14 mouse cellular contexts compared by ENCODE assay signal in the genomic region with DNA sequence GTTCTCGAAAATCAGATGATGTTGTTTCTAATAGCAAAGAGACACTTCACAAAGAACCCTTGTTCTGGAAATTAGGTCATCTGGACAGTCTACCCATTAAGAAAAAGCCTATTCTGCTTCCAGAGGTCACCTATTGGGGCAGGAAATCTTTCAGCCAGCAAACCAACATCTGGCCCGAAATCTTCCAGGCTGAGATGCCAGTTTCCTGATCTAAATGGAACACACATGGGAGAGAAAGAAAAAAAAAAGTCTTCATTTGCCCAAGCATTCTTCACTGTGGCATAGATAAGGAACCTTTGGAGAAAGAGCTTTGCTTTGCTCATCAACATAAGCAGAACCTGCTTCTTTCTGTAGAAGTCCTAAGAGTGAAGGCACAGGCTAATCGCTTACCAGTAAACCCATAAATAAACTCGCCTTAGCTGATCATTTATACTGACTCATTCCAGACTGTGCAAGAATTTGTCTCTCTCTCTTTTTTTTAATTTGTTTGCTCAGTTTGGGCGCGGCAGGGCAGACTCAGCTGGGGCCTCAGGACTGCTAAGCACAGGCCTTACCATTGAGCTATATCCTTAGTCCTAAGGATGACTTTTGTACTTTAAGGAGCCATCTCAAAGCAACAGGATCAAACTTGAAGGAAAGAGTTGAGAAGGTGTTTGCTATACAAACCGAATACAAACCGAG. TPM values are rescaled to one million over a fixed set of nuclear protein-coding genes. Genes with fewer than 3 reads are reported as not detected.
DNase-seq lines count a peak whose midpoint lies in the region; ATAC-seq and TF ChIP-seq lines count a peak whose summit lies in the region.
"Had no signal": no experiment of that assay in that cellular context is flagged by ENCODE, and none has a peak within 500 bp of the region (broad histone marks: within the 10 kb centered on the region; RNA-seq: fewer than 3 reads in every experiment).

No protein-coding gene starts in this region.

- WGBS in kidney, embryonic 16.5 days: 72% methylated on average over 8 of the region's 8 CpGs
- WGBS in small intestine, adult 2 months: 32% methylated on average over 8 of the region's 8 CpGs
- 74% methylated on average over 8 of the region's 8 CpGs for WGBS in heart, embryonic 12.5 days

- H3K36me3 ChIP-seq in kidney, embryonic 16.5 days (ENCODE audit: insufficient read depth, low read length): no peaks in the 10 kb centered on the region
- no peaks in the 10 kb centered on the region for H3K36me3 ChIP-seq in small intestine, adult 2 months (ENCODE audit: control insufficient read depth, insufficient read depth, low read length)
- H3K36me3 ChIP-seq in heart, embryonic 12.5 days: no peaks in the 10 kb centered on the region
- H3K36me3 ChIP-seq: hindbrain, embryonic 10.5 days; liver, embryonic 15.5 days had no signal

- no peak for DNase-seq in kidney, postnatal 25 days
- peak; percentile 49 for DNase-seq in adipocyte (ENCODE audit: low spot score)
- no peak for DNase-seq in cerebellum, postnatal 4 days (ENCODE audit: low spot score in 2 of 2)
- DNase-seq in testis, postnatal 10 days (ENCODE audit: low spot score): no peak
- DNase-seq: adrenal gland, postnatal 10 days; spleen, adult 18-20 months had no signal

- no peak overlapping the region for H3K9ac ChIP-seq in kidney, embryonic 16.5 days (replicated peaks; ENCODE audit: low read length)
- no peak overlapping the region for H3K9ac ChIP-seq in heart, embryonic 12.5 days
- H3K9ac ChIP-seq: liver, embryonic 15.5 days had no signal

- H3K9me3 ChIP-seq in kidney, embryonic 16.5 days (ENCODE audit: low read length): peaks cover 4% of the 10 kb centered on the region; the same call in 1 of the 2 replicates
- no peaks in the 10 kb centered on the region for H3K9me3 ChIP-seq in heart, embryonic 12.5 days (replicated peaks)
- H3K9me3 ChIP-seq: hindbrain, embryonic 10.5 days; liver, embryonic 15.5 days had no signal

- H3K27me3 ChIP-seq in kidney, embryonic 16.5 days (ENCODE audit: insufficient read depth, low read length): no peaks in the 10 kb centered on the region
- no peaks in the 10 kb centered on the region for H3K27me3 ChIP-seq in small intestine, adult 2 months (ENCODE audit: control insufficient read depth, insufficient read depth, low read length)
- H3K27me3 ChIP-seq in heart, embryonic 12.5 days (replicated peaks): no peaks in the 10 kb centered on the region
- H3K27me3 ChIP-seq: liver, embryonic 15.5 days; Patski had no signal

- peak; percentile 72; the same call in 1 of the 2 replicates for ATAC-seq in kidney, embryonic 16.5 days (ENCODE audit: low FRiP score, low TSS enrichment)
- no peak for ATAC-seq in heart, embryonic 12.5 days (ENCODE audit: insufficient number of reproducible peaks, low FRiP score)
- ATAC-seq: Patski had no signal

- TF ChIP-seq POLR2A in embryonic fibroblast, embryonic 13.5 days (IDR thresholded peaks at IDR 0.05; ENCODE audit: low read depth, low read length): no peak
- no peak for TF ChIP-seq POLR2A in small intestine, adult 2 months (IDR thresholded peaks at IDR 0.05; ENCODE audit: low read depth, low read length)

- H3K27ac ChIP-seq in kidney, embryonic 16.5 days (ENCODE audit: low read length): no peak overlapping the region
- peak overlapping the region; percentile 62; the same call in 1 of the 2 replicates for H3K27ac ChIP-seq in embryonic fibroblast, embryonic 13.5 days (ENCODE audit: insufficient read depth, low read length)
- peak overlapping the region; percentile 57; the same call in 1 of the 2 replicates for H3K27ac ChIP-seq in small intestine, adult 2 months (ENCODE audit: insufficient read depth, low read depth, low read length)
- H3K27ac ChIP-seq in heart, embryonic 12.5 days (ENCODE audit: poor library complexity, severe bottlenecking): no peak overlapping the region
- H3K27ac ChIP-seq: hindbrain, embryonic 10.5 days; liver, embryonic 15.5 days; macrophage had no signal

- H3K4me1 ChIP-seq in kidney, embryonic 16.5 days (ENCODE audit: insufficient read depth, low read length): no peaks in the 10 kb centered on the region; the same call in 1 of the 2 replicates
- H3K4me1 ChIP-seq in embryonic fibroblast, embryonic 13.5 days (ENCODE audit: control insufficient read depth, insufficient read depth, low read length): no peaks in the 10 kb centered on the region
- H3K4me1 ChIP-seq in small intestine, adult 2 months (ENCODE audit: control insufficient read depth, insufficient read depth, insufficient read length, low read length): peaks cover 10% of the 10 kb centered on the region; the same call in 1 of the 2 replicates
- H3K4me1 ChIP-seq in heart, embryonic 12.5 days (replicated peaks): 0 out of 2 replicates have a peak, but pooled peaks cover 2% of the 10 kb centered on the region
- H3K4me1 ChIP-seq: hindbrain, embryonic 10.5 days; liver, embryonic 15.5 days had no signal

- no peak overlapping the region for H3K4me2 ChIP-seq in kidney, embryonic 16.5 days (replicated peaks; ENCODE audit: low read depth, low read length)
- no peak overlapping the region for H3K4me2 ChIP-seq in heart, embryonic 12.5 days
- H3K4me2 ChIP-seq: liver, embryonic 15.5 days had no signal

- no peak overlapping the region for H3K4me3 ChIP-seq in kidney, embryonic 16.5 days (ENCODE audit: low read length)
- no peak overlapping the region for H3K4me3 ChIP-seq in embryonic fibroblast, embryonic 13.5 days (ENCODE audit: insufficient read depth, low read length)
- H3K4me3 ChIP-seq in small intestine, adult 2 months (ENCODE audit: low read depth, low read length): no peak overlapping the region
- no peak overlapping the region for H3K4me3 ChIP-seq in heart, embryonic 12.5 days
- H3K4me3 ChIP-seq: hindbrain, embryonic 10.5 days; liver, embryonic 15.5 days had no signal

- no peak for TF ChIP-seq CTCF in embryonic fibroblast, embryonic 13.5 days (IDR thresholded peaks at IDR 0.05; ENCODE audit: borderline replicate concordance, insufficient read depth, low read length)
- no peak for TF ChIP-seq CTCF in small intestine, adult 2 months (IDR thresholded peaks at IDR 0.05; ENCODE audit: extremely low read depth, insufficient read length, insufficient replicate concordance, low read depth, low read length)

RNA-seq across cellular contexts. Expression of a gene that starts 13.1 kb away (rescaled TPM):
- 3.1 and 3.9 TPM in 2 replicates for polyA plus RNA-seq in kidney, embryonic 16.5 days (2015; fragmentation: Nextera tagmentation; extraction: Ambion mirVana)
- polyA plus RNA-seq in embryonic fibroblast, embryonic 13.5 days (2011; ENCODE audit: insufficient read length, low read depth, missing spikeins): 62.7 TPM in 2 replicates
- 10.2 and 19.9 TPM in 2 replicates for polyA plus RNA-seq in small intestine, adult 2 months (2012; rRNA removed)
- polyA plus RNA-seq in heart, embryonic 12.5 days (2016; fragmentation: Nextera tagmentation; extraction: Ambion mirVana): 2.2 and 2.9 TPM in 2 replicates

Comparison
In these comparisons a context has a peak if more than half of its experiments do, and no peak if none do; other contexts are left out.
1. H3K27ac ChIP-seq: peak in embryonic fibroblast, embryonic 13.5 days (single experiment) and small intestine, adult 2 months (single experiment); none in kidney, embryonic 16.5 days (single experiment) and heart, embryonic 12.5 days (single experiment).